Comparison of ENCODE assay signal across 8 mouse cellular contexts in the genomic region with DNA sequence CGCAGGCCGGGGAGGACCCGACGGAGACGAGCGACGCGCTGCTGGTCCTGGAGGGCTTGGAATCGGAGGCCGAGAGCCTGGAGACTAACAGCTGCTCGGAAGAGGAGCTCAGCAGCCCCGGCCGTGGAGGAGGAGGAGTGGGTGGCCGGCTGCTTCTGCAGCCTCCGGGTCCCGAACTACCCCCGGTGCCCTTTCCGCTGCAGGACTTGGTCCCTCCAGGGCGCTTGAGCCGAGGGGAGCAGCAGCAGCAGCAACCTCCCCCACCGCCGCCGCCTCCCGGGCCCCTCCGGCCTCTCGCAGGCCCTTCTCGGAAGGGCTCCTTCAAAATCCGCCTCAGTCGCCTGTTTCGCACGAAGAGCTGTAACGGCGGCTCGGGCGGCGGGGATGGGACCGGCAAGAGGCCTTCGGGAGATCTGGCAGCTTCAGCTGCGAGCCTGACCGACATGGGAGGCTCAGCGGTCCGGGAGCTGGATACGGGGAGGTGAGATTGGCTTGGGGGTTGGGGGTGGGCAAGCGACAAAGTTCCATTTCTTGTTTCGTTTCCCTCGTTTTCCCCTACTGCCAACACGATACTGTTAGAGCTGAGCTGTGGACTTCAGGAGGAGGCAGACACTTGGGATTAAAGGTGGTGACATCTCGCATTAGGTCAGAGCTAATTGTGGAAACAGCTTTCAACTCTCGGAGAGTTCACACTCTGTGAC. TPM values are rescaled to one million over a fixed set of nuclear protein-coding genes. Genes with fewer than 3 reads are reported as not detected.
DNase-seq lines count a peak whose midpoint lies in the region; ATAC-seq and TF ChIP-seq lines count a peak whose summit lies in the region.

No protein-coding gene starts in this region.

- H3K4me3 ChIP-seq in erythroblast, embryonic 14.5 days (replicated peaks), result peak overlapping the region; percentile 77
- H3K4me3 ChIP-seq in limb, embryonic 14.5 days (replicated peaks; ENCODE audit: low read length), result peak overlapping the region; percentile 96
- peak overlapping the region; percentile 99 for H3K4me3 ChIP-seq in midbrain, embryonic 13.5 days (replicated peaks)
- peak overlapping the region; percentile 99 for H3K4me3 ChIP-seq in stomach, embryonic 16.5 days (replicated peaks; ENCODE audit: low read length)

- H3K4me1 ChIP-seq in erythroblast, embryonic 14.5 days (ENCODE audit: control insufficient read depth), result peaks cover 42% of the 10 kb centered on the region
- H3K4me1 ChIP-seq in limb, embryonic 14.5 days (ENCODE audit: control insufficient read depth, insufficient read depth, low read length), result peaks cover 28% of the 10 kb centered on the region
- peaks cover 34% of the 10 kb centered on the region for H3K4me1 ChIP-seq in midbrain, embryonic 13.5 days (replicated peaks)
- peaks cover 29% of the 10 kb centered on the region for H3K4me1 ChIP-seq in stomach, embryonic 16.5 days (ENCODE audit: control insufficient read depth, insufficient read depth, low read length)

- H3K9ac ChIP-seq in limb, embryonic 14.5 days (ENCODE audit: low read depth, low read length, severe bottlenecking), result peak overlapping the region; percentile 91
- H3K9ac ChIP-seq in midbrain, embryonic 13.5 days (replicated peaks), result peak overlapping the region; percentile 99
- H3K9ac ChIP-seq in stomach, embryonic 16.5 days (ENCODE audit: low read length), result peak overlapping the region; percentile 99

- no peaks in the 10 kb centered on the region for H3K27me3 ChIP-seq in erythroblast, embryonic 14.5 days (ENCODE audit: control insufficient read depth)
- no peaks in the 10 kb centered on the region for H3K27me3 ChIP-seq in limb, embryonic 14.5 days (ENCODE audit: control insufficient read depth, insufficient read depth, low read length)
- no peaks in the 10 kb centered on the region for H3K27me3 ChIP-seq in midbrain, embryonic 13.5 days
- no peaks in the 10 kb centered on the region for H3K27me3 ChIP-seq in stomach, embryonic 16.5 days (ENCODE audit: control insufficient read depth, insufficient read depth, low read length)

- H3K9me3 ChIP-seq in erythroblast, embryonic 14.5 days (ENCODE audit: control insufficient read depth, low read length), result no peaks in the 10 kb centered on the region
- no peaks in the 10 kb centered on the region for H3K9me3 ChIP-seq in limb, embryonic 14.5 days (ENCODE audit: control insufficient read depth, low read length)
- H3K9me3 ChIP-seq in midbrain, embryonic 13.5 days, result no peaks in the 10 kb centered on the region
- H3K9me3 ChIP-seq in stomach, embryonic 16.5 days (replicated peaks; ENCODE audit: control insufficient read depth, low read length), result no peaks in the 10 kb centered on the region

- 0% methylated on average over 31 of the region's 49 CpGs for WGBS in limb, embryonic 14.5 days
- under 1% methylated on average over 48 of the region's 49 CpGs for WGBS in midbrain, embryonic 13.5 days
- WGBS in stomach, embryonic 16.5 days, result under 1% methylated on average over 49 of the region's 49 CpGs

- intact Hi-C loops in heart, postnatal 25 days (cut with DNase I), result no loop called here

- H3K4me2 ChIP-seq in limb, embryonic 14.5 days (replicated peaks; ENCODE audit: low read depth, low read length, severe bottlenecking), result peak overlapping the region; percentile 84
- H3K4me2 ChIP-seq in midbrain, embryonic 13.5 days (replicated peaks), result peak overlapping the region; percentile 95
- H3K4me2 ChIP-seq in stomach, embryonic 16.5 days (ENCODE audit: low read depth, low read length), result peak overlapping the region; percentile 69

- DNase-seq in heart, adult 11 months, result peak; percentile 94
- no peak for DNase-seq in heart, adult 8-10 months (ENCODE audit: low spot score)
- DNase-seq in adrenal gland, postnatal 10 days, result peak; percentile 61
- DNase-seq in heart, postnatal 25 days (ENCODE audit: low spot score), result peak; percentile 4
- DNase-seq in limb, embryonic 14.5 days (ENCODE audit: low spot score), result no peak

- peak overlapping the region; percentile 79 for H3K27ac ChIP-seq in limb, embryonic 14.5 days (replicated peaks; ENCODE audit: low read depth, low read length)
- peak overlapping the region; percentile 87 for H3K27ac ChIP-seq in midbrain, embryonic 13.5 days
- peak overlapping the region; percentile 78 for H3K27ac ChIP-seq in stomach, embryonic 16.5 days (ENCODE audit: low read length)

- 0 out of 2 replicates have a peak, but pooled peaks have one; percentile 1 for ATAC-seq in limb, embryonic 14.5 days (ENCODE audit: low FRiP score, low read depth)
- ATAC-seq in midbrain, embryonic 13.5 days, result peak; percentile 12
- no peak for ATAC-seq in stomach, embryonic 16.5 days (ENCODE audit: insufficient read depth, low FRiP score)

- peaks cover 12% of the 10 kb centered on the region for H3K36me3 ChIP-seq in erythroblast, embryonic 14.5 days (ENCODE audit: control insufficient read depth)
- H3K36me3 ChIP-seq in limb, embryonic 14.5 days (ENCODE audit: control insufficient read depth, insufficient read depth, low read length), result peaks cover 3% of the 10 kb centered on the region; the same call in 1 of the 2 replicates
- no peaks in the 10 kb centered on the region for H3K36me3 ChIP-seq in midbrain, embryonic 13.5 days
- no peaks in the 10 kb centered on the region for H3K36me3 ChIP-seq in stomach, embryonic 16.5 days (ENCODE audit: control insufficient read depth, insufficient read depth, low read length)

- TF ChIP-seq POLR2A in limb, embryonic 14.5 days (IDR thresholded peaks at IDR 0.05; ENCODE audit: borderline replicate concordance, extremely low read depth, insufficient read depth, insufficient read length), result no peak

RNA-seq across cellular contexts. Expression of gene Socs7, which starts 0.7 kb away (rescaled TPM):
- total RNA-seq in heart, adult 8-10 months (2022), result 10 to 100 TPM; 19.2 to 23.4 (median 20.0) TPM
- total RNA-seq in adrenal gland, postnatal 10 days (2021), result 10 to 100 TPM; 16.9 to 20.1 TPM
- polyA plus RNA-seq in erythroblast, embryonic 14.5 days (2012), result 0.19 and 0.24 TPM in 2 replicates
- total RNA-seq in heart, postnatal 25 days (2021), result 10 to 100 TPM; 17.9 to 19.9 TPM
- 13.7 and 14.1 TPM in 2 replicates for polyA plus RNA-seq in limb, embryonic 14.5 days (2012; rRNA removed)
- 2.6 and 3.0 TPM in 2 replicates for polyA plus RNA-seq in limb, embryonic 14.5 days (2014; fragmentation: Nextera tagmentation; extraction: Ambion mirVana)
- 8.8 and 9.4 TPM in 2 replicates for polyA plus RNA-seq in midbrain, embryonic 13.5 days (2015; fragmentation: Nextera tagmentation; extraction: Ambion mirVana)
- polyA plus RNA-seq in stomach, embryonic 16.5 days (2015; fragmentation: Nextera tagmentation; extraction: Ambion mirVana), result 2.8 and 3.4 TPM in 2 replicates

RNA-seq across cellular contexts. Expression of gene Gpr179, which starts 11.2 kb away (rescaled TPM):
- total RNA-seq in heart, adult 8-10 months (2022), result under 1 TPM in 3 of 4 experiments, not detected in 1; 0.06 to 0.12 (median 0.06) TPM
- total RNA-seq in adrenal gland, postnatal 10 days (2021), result 1 to 10 TPM; 3.0 to 3.4 TPM
- polyA plus RNA-seq in erythroblast, embryonic 14.5 days (2012), result not detected in 2 replicates
- total RNA-seq in heart, postnatal 25 days (2021), result under 1 TPM; 0.05 to 0.06 TPM
- 0.08 and 0.09 TPM in 2 replicates for polyA plus RNA-seq in limb, embryonic 14.5 days (2012; rRNA removed)
- 0.07 TPM in 2 replicates for polyA plus RNA-seq in limb, embryonic 14.5 days (2014; fragmentation: Nextera tagmentation; extraction: Ambion mirVana)
- 0.39 and 0.48 TPM in 2 replicates for polyA plus RNA-seq in midbrain, embryonic 13.5 days (2015; fragmentation: Nextera tagmentation; extraction: Ambion mirVana)
- polyA plus RNA-seq in stomach, embryonic 16.5 days (2015; fragmentation: Nextera tagmentation; extraction: Ambion mirVana), result 0.25 and 0.36 TPM in 2 replicates

RNA-seq across cellular contexts. Expression of gene Mrpl45, which starts 47.6 kb away (rescaled TPM):
- 10 to 100 TPM; 49.9 to 64.7 (median 56.9) TPM for total RNA-seq in heart, adult 8-10 months (2022)
- 10 to 100 TPM; 40.1 to 52.8 TPM for total RNA-seq in adrenal gland, postnatal 10 days (2021)
- polyA plus RNA-seq in erythroblast, embryonic 14.5 days (2012), result 0.43 and 0.55 TPM in 2 replicates
- 10 to 100 TPM; 57.8 to 60.6 TPM for total RNA-seq in heart, postnatal 25 days (2021)
- polyA plus RNA-seq in limb, embryonic 14.5 days (2012; rRNA removed), result 20.3 and 22.7 TPM in 2 replicates
- polyA plus RNA-seq in limb, embryonic 14.5 days (2014; fragmentation: Nextera tagmentation; extraction: Ambion mirVana), result 42.4 and 42.8 TPM in 2 replicates
- 39.6 and 46.4 TPM in 2 replicates for polyA plus RNA-seq in midbrain, embryonic 13.5 days (2015; fragmentation: Nextera tagmentation; extraction: Ambion mirVana)
- 38.5 and 38.6 TPM in 2 replicates for polyA plus RNA-seq in stomach, embryonic 16.5 days (2015; fragmentation: Nextera tagmentation; extraction: Ambion mirVana)

RNA-seq across cellular contexts. Expression of gene Arhgap23, which starts 52.2 kb away (rescaled TPM):
- 10 to 100 TPM; 13.3 to 14.9 (median 14.0) TPM for total RNA-seq in heart, adult 8-10 months (2022)
- total RNA-seq in adrenal gland, postnatal 10 days (2021), result 10 to 100 TPM; 30.9 to 32.3 TPM
- polyA plus RNA-seq in erythroblast, embryonic 14.5 days (2012), result 28.7 and 30.6 TPM in 2 replicates
- total RNA-seq in heart, postnatal 25 days (2021), result 10 to 100 TPM; 14.8 to 19.4 TPM
- 28.9 and 37.9 TPM in 2 replicates for polyA plus RNA-seq in limb, embryonic 14.5 days (2012; rRNA removed)
- 9.8 and 10.8 TPM in 2 replicates for polyA plus RNA-seq in limb, embryonic 14.5 days (2014; fragmentation: Nextera tagmentation; extraction: Ambion mirVana)
- 5.1 and 6.5 TPM in 2 replicates for polyA plus RNA-seq in midbrain, embryonic 13.5 days (2015; fragmentation: Nextera tagmentation; extraction: Ambion mirVana)
- polyA plus RNA-seq in stomach, embryonic 16.5 days (2015; fragmentation: Nextera tagmentation; extraction: Ambion mirVana), result 4.4 and 4.8 TPM in 2 replicates

Comparison
In these comparisons a context has a peak if more than half of its experiments do, and no peak if none do; other contexts are left out.
1. DNase-seq: peak in heart, adult 11 months (single experiment), adrenal gland, postnatal 10 days (single experiment) and heart, postnatal 25 days (single experiment); none in heart, adult 8-10 months (single experiment) and limb, embryonic 14.5 days (single experiment).
2. RNA of gene Mrpl45, which starts 47.6 kb away (polyA plus RNA-seq): 39.6 to 46.4 TPM in midbrain, embryonic 13.5 days, 20.3 to 42.8 TPM in limb, embryonic 14.5 days and 38.5 to 38.6 TPM in stomach, embryonic 16.5 days; 0.43 to 0.55 TPM in erythroblast, embryonic 14.5 days; every median in the first group is over 10 times any median in the second.
3. Peak in every context shown above with its lines, with median percentiles within 50 percentile points of each other: H3K4me3 ChIP-seq, H3K27ac ChIP-seq, H3K4me2 ChIP-seq and H3K9ac ChIP-seq.